Mouse (Mus musculus) kidney, embryonic 16.5 days (tissue): Measurements from ENCODE around the gene Insl3. TPM values are rescaled to one million over a fixed set of nuclear protein-coding genes. Genes with fewer than 3 reads are reported as not detected.
A peak's percentile ranks its signal among the peaks of the same experiment; 100 is the strongest.

Experiments used
- ATAC-seq: fragments of 200-750 bp; cut with Nextera tagmentation; 2 replicates; pipeline ENCODE4 v1.8.0; 2017; ENCODE audit warnings: moderate TSS enrichment; ENCODE audit not compliant: low FRiP score, low TSS enrichment
- H3K27ac ChIP-seq: fragments of 300-500 bp; sonication (generic); 2 replicates; pipeline ENCODE4 v1.5.1; 2014; ENCODE audit warnings: low read length
- H3K27me3 ChIP-seq: fragments of 300-500 bp; sonication (generic); 2 replicates; pipeline ENCODE4 v1.6.1; 2014; ENCODE audit warnings: low read length, control low read depth, mixed read lengths; ENCODE audit not compliant: insufficient read depth
- H3K36me3 ChIP-seq: fragments of 300-500 bp; sonication (generic); 2 replicates; pipeline ENCODE4 v1.6.1; 2014; ENCODE audit warnings: low read length, control low read depth, mixed read lengths; ENCODE audit not compliant: insufficient read depth
- H3K4me1 ChIP-seq: fragments of 300-500 bp; sonication (generic); 2 replicates; pipeline ENCODE4 v1.6.1; 2014; ENCODE audit warnings: low read length, control low read depth, mixed read lengths; ENCODE audit not compliant: insufficient read depth
- H3K4me2 ChIP-seq: fragments of 300-500 bp; sonication (generic); replicated peaks from 2 replicates; pipeline ENCODE4 v1.6.1; 2014; ENCODE audit warnings: low read depth, low read length
- H3K4me3 ChIP-seq: fragments of 300-500 bp; sonication (generic); 2 replicates; pipeline ENCODE4 v1.5.1; 2014; ENCODE audit warnings: mild to moderate bottlenecking, low read length
- H3K9ac ChIP-seq: fragments of 300-500 bp; sonication (generic); replicated peaks from 2 replicates; pipeline ENCODE4 v1.6.1; 2014; ENCODE audit warnings: low read length
- H3K9me3 ChIP-seq: fragments of 300-500 bp; sonication (generic); 2 replicates; pipeline ENCODE4 v1.6.1; 2016; ENCODE audit warnings: low read length, control low read depth
- WGBS: fragments of 180-500 bp; shearing (Covaris S2); extraction: QIAGEN DNeasy Blood & Tissue Kit; methylation state at CpG from one replicate; pipeline ENCODE4 v1.1.7; 2014; 5-methylcytosine and 5-hydroxymethylcytosine counted together
- polyA plus RNA-seq: library from polyadenylated mRNA; unstranded; fragments of >200 nt; fragmentation: Nextera tagmentation; extraction: Ambion mirVana; gene quantifications from 2 replicates; pipeline ENCODE4 v1.2.1, GENCODE M21; 2015

The Insl3 gene
- polyA plus RNA-seq: 1.3 and 7.7 TPM in 2 replicates

GRCm38 (mm10) chr8:71689028-71689427 is at the start of gene Insl3:
TSS of gene Insl3 (plus strand) at chr8:71689214.
- Histone ChIP-seq H3K9me3 (no peaks in the 10 kb centered on the region), H3K4me2 (no peak within 1 kb of the TSS), H3K36me3 (no peaks in the 10 kb centered on the region), H3K27me3 (peaks cover 100% of the 10 kb centered on the region), H3K4me1 (peaks cover 26% of the 10 kb centered on the region), H3K9ac (no peak within 1 kb of the TSS), H3K27ac (no peak within 1 kb of the TSS), H3K4me3 (no peak within 1 kb of the TSS)
- no peak for ATAC-seq
- 5% methylated on average over 32 of the region's 33 CpGs for WGBS

GRCm38 (mm10) chr8:71639318-71639717 is 49.7 kb upstream of the Insl3 start:
- Histone ChIP-seq H3K9me3 (no peaks in the 10 kb centered on the region), H3K36me3 (no peaks in the 10 kb centered on the region), H3K27me3 (peaks cover 9% of the 10 kb centered on the region; the same call in 1 of the 2 replicates), H3K27ac (no peak overlapping the region), H3K9ac (no peak overlapping the region), H3K4me2 (no peak overlapping the region), H3K4me3 (no peak overlapping the region), H3K4me1 (peaks cover 2% of the 10 kb centered on the region; the same call in 1 of the 2 replicates)
- WGBS: 88% methylated on average over 4 of the region's 4 CpGs
- ATAC-seq: no peak

GRCm38 (mm10) chr8:71645510-71645909 is 43.5 kb upstream of the Insl3 start:
- Histone ChIP-seq H3K9me3 (no peaks in the 10 kb centered on the region), H3K4me2 (no peak overlapping the region), H3K4me1 (no peaks in the 10 kb centered on the region; the same call in 1 of the 2 replicates), H3K4me3 (no peak overlapping the region), H3K27ac (no peak overlapping the region), H3K27me3 (no peaks in the 10 kb centered on the region), H3K36me3 (no peaks in the 10 kb centered on the region), H3K9ac (no peak overlapping the region)
- WGBS: 79% methylated on average over 9 of the region's 9 CpGs
- no peak for ATAC-seq

- peak overlapping the region; percentile 36; the same call in 1 of the 2 replicates for H3K9ac ChIP-seq
These were observed 34.4 kb upstream of the Insl3 start for GRCm38 (mm10) chr8:71654600-71654999.

GRCm38 (mm10) chr8:71657816-71658215 is 31.2 kb upstream of the Insl3 start:
- no peaks in the 10 kb centered on the region for H3K36me3 ChIP-seq
- peaks cover 69% of the 10 kb centered on the region for H3K27me3 ChIP-seq
- WGBS: 25% methylated on average over 9 of the region's 9 CpGs
- H3K27ac ChIP-seq: no peak overlapping the region
- no peak overlapping the region for H3K4me3 ChIP-seq
- H3K9me3 ChIP-seq: no peaks in the 10 kb centered on the region
- H3K4me2 ChIP-seq: 0 out of 2 replicates have a peak overlapping the region, but pooled peaks have one; percentile 12
- no peak for ATAC-seq
- no peak overlapping the region for H3K9ac ChIP-seq
- peaks cover 5% of the 10 kb centered on the region for H3K4me1 ChIP-seq

More at GRCm38 (mm10) chr8:71654600-71654999, 34.4 kb upstream of the Insl3 start:
- Histone ChIP-seq H3K27me3 (peaks cover 50% of the 10 kb centered on the region), H3K9me3 (no peaks in the 10 kb centered on the region), H3K4me2 (peak overlapping the region; percentile 45), H3K27ac (no peak overlapping the region), H3K36me3 (no peaks in the 10 kb centered on the region), H3K4me1 (peaks cover 5% of the 10 kb centered on the region), H3K4me3 (peak overlapping the region; percentile 31)
- ATAC-seq: peak; percentile 71; the same call in 1 of the 2 replicates
- under 1% methylated on average over 24 of the region's 24 CpGs for WGBS

- 27% methylated on average over 17 of the region's 17 CpGs for WGBS
- Histone ChIP-seq H3K36me3 (no peaks in the 10 kb centered on the region), H3K27me3 (peaks cover 72% of the 10 kb centered on the region), H3K27ac (no peak overlapping the region), H3K4me1 (peaks cover 5% of the 10 kb centered on the region), H3K4me3 (no peak overlapping the region), H3K4me2 (no peak overlapping the region), H3K9me3 (no peaks in the 10 kb centered on the region), H3K9ac (no peak overlapping the region)
- no peak for ATAC-seq
These were observed 30.4 kb upstream of the Insl3 start for GRCm38 (mm10) chr8:71658515-71659049.

GRCm38 (mm10) chr8:71659751-71660150 is 29.3 kb upstream of the Insl3 start:
- Histone ChIP-seq H3K36me3 (no peaks in the 10 kb centered on the region), H3K27me3 (peaks cover 61% of the 10 kb centered on the region)
- 53% methylated on average over 1 of the region's 1 CpGs for WGBS

GRCm38 (mm10) chr8:71660325-71661120 is 28.5 kb upstream of the Insl3 start:
- peak; percentile 42 for ATAC-seq
- H3K27me3 ChIP-seq: peaks cover 53% of the 10 kb centered on the region
- H3K4me3 ChIP-seq: no peak overlapping the region
- no peaks in the 10 kb centered on the region for H3K36me3 ChIP-seq
- H3K9ac ChIP-seq: no peak overlapping the region
- WGBS: 7% methylated on average over 36 of the region's 36 CpGs
- H3K27ac ChIP-seq: no peak overlapping the region
- H3K4me1 ChIP-seq: peaks cover 7% of the 10 kb centered on the region
- H3K9me3 ChIP-seq: no peaks in the 10 kb centered on the region
- no peak overlapping the region for H3K4me2 ChIP-seq

More at GRCm38 (mm10) chr8:71659751-71660150, 29.3 kb upstream of the Insl3 start:
- no peaks in the 10 kb centered on the region for H3K9me3 ChIP-seq
- H3K9ac ChIP-seq: no peak overlapping the region
- no peak overlapping the region for H3K4me2 ChIP-seq
- ATAC-seq: no peak
- H3K4me1 ChIP-seq: peaks cover under 1% of the 10 kb centered on the region
- H3K4me3 ChIP-seq: no peak overlapping the region
- no peak overlapping the region for H3K27ac ChIP-seq

GRCm38 (mm10) chr8:71665331-71666130 is 23.5 kb upstream of the Insl3 start:
- no peaks in the 10 kb centered on the region for H3K36me3 ChIP-seq
- H3K27me3 ChIP-seq: peaks cover 32% of the 10 kb centered on the region
- WGBS: 4% methylated on average over 22 of the region's 22 CpGs
- H3K4me2 ChIP-seq: peak overlapping the region; percentile 43
- H3K9me3 ChIP-seq: no peaks in the 10 kb centered on the region
- H3K4me3 ChIP-seq: peak overlapping the region; percentile 33
- ATAC-seq: peak; percentile 71
- peaks cover 35% of the 10 kb centered on the region for H3K4me1 ChIP-seq
- H3K9ac ChIP-seq: no peak overlapping the region
- H3K27ac ChIP-seq: no peak overlapping the region
